Mouse (Mus musculus): ENCODE measurements at regions not wholly inside any gene's neighbourhood (a gene's known extent, or its start where the extent isn't known, plus 50 kb on each side); places are given as distances from the start of the nearest gene placed in this dataset.

DNA sequence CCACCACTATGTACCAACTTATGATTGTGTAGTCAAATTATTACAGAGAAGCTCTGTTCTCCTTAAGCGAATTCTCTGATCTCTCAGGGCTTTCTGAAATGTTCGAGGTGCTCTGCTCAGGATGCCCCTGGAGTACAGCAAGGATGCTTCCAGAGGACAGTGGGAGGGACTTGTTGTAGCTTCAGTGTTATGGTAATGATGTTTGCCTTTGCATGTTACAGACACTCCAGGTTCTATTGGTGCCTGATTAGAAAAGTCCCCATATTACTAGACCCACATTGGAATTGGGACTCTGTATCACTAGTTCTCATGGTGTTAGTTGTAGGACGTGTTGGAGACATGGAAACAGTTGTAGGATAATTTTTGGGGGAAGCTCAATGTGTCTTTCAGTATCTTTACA, 96.0 kb downstream of the Epdr1 start:
- DNase-seq (ENCODE audit: low spot score in 2 of 2) = no peak

DNA sequence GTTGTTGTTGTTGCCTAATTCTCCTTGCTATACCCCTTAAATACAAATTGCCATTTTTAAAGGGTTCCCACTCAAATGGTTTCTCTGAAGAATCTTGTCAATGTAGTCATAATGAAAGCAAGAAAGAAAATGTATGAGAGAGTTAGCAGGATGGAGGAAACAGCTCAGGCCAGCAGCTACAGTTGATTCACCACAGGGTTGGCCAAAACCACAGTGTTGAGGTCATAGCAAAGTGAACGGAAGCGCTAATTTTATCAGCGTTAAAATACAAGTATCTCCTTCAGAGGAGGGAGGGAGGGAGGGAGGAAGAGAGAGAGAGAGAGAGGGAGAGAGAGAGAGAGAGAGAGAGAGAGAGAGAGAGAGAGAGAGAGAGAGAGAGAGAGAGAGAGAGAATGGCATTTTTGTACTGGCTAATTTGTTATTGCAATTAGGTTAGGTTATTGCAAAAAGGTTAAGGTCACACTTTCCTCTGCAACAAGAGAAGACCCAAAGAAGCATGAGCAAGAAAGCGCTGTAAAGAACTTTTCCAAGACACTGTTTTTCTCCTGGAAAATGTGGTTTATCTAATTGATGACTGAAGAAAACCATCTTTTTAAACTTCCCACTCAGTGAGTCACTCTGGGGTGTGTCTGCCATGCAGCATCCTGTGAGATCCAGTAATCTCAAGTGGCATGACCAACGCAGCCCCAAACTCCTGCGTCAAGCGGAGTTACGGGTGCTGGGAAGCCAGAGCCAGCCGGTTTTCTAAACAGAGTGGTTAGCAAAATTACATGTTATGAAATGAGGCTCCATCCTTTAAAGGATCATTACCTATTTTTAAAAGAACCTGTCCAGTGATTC, 101.6 kb downstream of the Epdr1 start:
- DNase-seq (ENCODE audit: low spot score in 2 of 2) = peak in 1 of 2 experiments; percentile 2

DNA sequence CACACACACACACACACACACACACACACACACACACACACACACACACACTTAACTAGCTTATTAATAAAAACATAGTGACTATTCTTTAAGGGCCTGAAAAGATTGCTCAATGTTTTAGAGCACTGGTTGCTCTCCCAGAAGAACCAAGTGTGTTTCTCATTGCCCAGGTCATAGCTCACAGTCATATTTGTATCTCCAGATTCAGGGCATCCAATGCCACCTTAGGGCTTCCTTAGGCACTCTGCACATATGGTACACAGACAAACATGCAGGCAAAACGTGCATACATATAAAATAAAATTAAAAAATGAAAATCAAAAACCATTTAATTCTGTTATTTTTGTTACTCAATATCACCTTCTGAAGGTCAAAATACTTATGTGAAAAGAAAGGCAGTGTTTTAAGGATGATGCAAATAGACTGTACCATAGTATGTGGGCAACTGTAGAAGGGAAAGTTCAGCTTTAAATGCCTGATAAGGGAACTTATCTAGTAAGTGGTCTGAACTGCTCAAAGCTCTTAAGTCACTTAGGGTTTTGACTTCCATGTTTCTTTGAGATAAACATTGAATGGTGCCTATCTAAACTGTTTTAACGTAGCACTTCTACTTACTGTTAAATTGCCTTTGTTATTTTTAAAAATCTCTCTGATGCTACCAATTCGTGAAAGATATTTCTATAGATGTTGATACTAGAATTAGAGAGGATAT, 104.7 kb downstream of the Epdr1 start:
- no peak for DNase-seq (ENCODE audit: low spot score in 2 of 2)

DNA sequence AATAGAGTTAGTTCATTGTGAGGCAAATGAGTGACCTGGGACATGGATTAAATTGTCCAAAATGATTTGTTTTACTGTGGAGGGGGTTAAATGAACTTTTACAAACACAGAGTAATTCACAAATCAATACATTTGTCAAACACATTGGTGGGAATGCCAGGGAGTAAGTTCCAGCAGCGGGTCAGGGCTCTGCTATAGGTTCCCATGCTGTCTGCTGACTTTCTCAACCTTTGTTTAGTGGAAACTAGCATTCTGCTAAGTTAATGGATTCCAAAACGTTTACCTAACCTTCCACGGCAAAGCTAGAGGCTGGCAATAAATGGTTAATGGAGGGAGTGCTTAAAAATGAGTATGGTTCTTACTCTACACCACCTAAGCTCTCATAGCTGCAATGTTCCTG, 110.9 kb upstream of the Stard3nl start:
- no peak for DNase-seq (ENCODE audit: low spot score in 2 of 2)

DNA sequence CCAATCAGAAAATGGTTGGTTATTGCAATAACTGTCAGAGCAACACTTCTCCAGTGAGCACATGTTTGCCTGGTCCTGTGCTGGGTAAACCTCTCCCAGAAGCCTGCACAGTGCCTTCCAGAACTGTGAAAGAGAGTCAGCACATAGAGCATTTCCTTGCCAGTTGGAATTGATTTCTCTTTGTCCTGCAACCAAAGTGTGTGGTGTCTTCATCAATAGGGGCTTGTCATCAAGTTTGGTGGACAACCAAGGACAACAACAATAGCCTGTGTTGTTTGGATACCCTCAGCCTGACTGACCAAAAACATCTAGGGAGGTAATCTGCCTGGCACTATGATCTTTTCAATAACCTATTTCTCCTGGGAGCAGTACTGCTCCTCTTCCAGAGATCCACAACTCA, 108.6 kb upstream of the Stard3nl start:
- no peak for DNase-seq (ENCODE audit: low spot score in 2 of 2)

DNA sequence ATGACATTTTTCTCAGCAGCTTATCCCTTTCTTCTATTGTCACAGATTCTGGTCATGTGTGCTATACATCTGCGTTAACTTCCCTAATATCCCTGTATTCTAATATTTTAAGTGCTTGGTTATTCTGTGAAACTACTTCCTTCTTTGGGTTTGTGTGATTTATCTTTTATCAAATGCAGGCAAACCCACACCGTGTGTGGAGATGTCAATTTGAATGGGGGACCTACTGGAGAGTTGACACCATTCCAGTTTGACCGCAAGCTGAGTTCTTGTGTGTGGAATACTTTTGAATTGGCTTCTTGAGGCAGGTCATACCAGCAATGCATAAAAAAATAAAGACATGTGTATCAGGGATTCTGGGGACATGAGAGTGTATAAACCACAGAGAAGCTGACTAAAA, 86.6 kb upstream of the Stard3nl start:
- no peak for DNase-seq (ENCODE audit: low spot score in 2 of 2)

DNA sequence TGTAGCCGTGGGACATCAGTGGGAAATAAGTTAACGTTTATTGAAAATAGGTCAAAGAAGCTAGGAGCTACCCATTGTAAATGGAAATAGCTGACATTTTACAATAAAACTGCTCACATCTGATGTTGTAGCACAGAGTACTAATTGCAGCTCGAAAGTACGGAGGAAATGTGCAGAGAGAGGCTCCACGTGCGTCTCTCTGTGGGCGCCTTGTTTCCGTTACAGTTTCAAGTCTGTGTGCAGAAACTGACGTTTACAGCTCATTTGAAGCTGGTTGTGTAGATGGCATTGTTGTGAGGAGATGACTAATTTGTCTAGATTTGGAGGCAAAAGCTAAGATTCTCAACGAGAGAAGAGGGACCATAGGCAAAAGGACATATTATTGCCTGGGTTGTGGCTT, 78.4 kb upstream of the Stard3nl start:
- DNase-seq (ENCODE audit: low spot score in 2 of 2) = peak; percentile 10 to 14

DNA sequence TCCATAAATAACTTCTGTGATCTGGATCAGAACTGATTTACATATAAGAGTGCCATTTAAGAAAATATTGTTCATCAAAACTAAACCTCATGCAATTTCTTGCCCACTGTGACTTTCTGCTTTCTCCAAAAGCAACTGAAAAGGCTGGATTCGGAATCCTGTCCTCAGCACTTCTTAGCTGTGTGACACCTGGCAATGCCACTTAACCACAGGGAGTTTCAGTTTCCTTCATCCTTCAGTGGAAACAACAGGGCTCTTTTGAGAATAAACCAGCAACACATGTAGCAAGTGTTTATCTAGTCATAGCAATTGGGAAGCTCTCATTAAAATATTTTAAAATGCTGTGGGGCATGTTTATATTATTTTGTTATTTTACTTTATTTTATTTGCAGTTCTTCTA, 75.1 kb upstream of the Stard3nl start:
- DNase-seq (ENCODE audit: low spot score in 2 of 2) = no peak

DNA sequence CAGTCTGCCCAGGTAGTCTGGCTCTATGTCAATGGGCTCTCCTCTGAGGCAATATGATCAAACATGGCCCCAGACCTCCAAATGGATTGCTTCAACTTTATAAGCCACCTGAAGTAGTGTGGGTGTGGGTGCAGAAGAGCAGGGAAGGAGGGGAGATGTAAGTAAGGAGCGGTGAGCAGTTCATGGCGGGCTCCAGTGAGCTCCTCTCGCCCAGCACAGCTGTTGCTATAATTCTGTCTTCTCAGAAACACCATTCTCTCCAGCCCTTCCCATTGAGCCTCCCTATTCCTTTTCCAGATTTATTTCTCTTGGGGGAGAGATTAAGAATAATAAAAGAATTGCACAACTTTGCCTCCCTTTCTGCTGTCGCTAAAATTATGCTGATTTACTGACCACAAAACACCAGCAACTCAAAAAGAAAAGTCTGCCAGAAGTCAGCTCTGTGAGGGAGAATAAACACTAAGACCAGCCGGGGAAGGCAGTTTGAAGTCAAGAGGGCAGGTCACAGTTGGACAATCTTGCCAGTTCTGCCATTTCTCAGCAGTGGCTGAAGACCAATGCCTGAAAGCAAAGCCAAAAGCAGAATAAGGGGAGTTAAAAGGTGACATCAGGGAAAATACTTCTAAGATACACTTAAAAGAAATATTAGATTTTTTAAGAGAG, 71.3 kb upstream of the Stard3nl start:
- DNase-seq (ENCODE audit: low spot score in 2 of 2) = no peak

DNA sequence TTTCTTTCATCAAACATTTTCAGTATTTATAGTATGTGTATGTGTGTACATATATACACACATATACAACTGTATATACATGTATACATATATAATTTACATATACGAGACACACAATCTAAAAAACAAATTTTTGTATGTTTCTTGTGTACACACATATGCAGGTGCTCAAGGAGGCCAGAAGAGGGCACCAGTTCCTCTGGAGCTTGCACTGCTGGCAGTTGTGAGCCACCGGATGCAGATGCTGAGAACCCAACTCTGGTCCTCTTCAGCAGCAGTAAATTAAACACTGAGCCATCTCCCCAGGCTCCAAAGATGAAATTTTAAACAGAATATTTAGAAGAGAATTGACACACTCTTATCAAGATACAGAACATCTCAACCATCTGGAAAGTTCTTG, 67.4 kb upstream of the Stard3nl start:
- no peak for DNase-seq (ENCODE audit: low spot score in 2 of 2)

DNA sequence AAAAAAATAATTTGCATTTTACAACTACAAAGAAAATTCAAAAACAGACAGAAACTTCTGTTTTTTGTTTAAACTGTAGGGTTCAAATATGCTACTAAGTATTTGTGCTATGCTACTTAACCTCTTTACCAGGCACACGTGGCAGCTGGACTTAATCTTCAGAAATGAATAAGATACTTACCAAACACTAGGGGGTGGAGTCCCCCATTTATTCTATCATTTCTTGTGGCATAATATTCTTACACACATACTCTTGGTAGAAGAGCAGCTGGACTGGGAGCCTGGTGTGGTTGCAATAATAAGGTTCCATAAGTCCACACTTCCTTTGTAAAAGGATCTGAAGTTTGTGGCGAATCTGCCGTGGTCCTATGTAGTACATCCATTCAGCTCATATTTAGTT, 53.8 kb upstream of the Stard3nl start:
- no peak for DNase-seq (ENCODE audit: low spot score in 2 of 2)
